Mouse (Mus musculus): ENCODE measurements around the gene Negr1. TPM values are rescaled to one million over a fixed set of nuclear protein-coding genes. Genes with fewer than 3 reads are reported as not detected.

Negr1 gene
- total and polyA plus RNA-seq, 3 experiments = not detected

DNA sequence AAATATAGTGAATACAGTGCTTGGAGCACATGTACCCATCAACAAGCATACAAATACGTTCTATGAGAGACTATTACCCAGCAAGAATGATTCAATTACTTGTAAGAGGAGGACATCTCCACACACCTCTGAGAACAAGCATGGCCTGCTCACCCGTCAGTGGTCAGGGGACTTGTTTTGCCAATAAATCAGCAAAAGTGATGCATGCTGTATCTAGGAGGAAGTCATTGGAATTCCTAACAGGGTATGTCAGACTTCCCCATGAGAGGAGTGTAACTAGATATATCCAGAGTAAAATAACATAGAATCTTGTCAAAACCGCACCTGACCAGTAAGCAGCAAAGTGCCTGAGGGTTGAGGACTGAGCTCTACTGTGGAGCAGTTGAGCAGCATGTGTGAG, 629.0 kb downstream of the Negr1 start:
- no peak overlapping the region for H3K9ac ChIP-seq (ENCODE audit: insufficient read depth, low read depth)
- H3K9me3 ChIP-seq (replicated peaks; ENCODE audit: low read length) = no peaks in the 10 kb centered on the region
- DNase-seq (ENCODE audit: extremely low read depth) = no peak
- in situ Hi-C loops (cut with MboI; ENCODE audit: low pct_ligation_motif_present, low pct_unique_long_range_greater_than_20kb, low sequenced_read_pairs) = no loop called here
- no peak overlapping the region for H3K27ac ChIP-seq (ENCODE audit: insufficient read depth, low read depth)
- H3K4me1 ChIP-seq (ENCODE audit: control insufficient read depth in 1 of 2, insufficient read depth in 2 of 2) = no peaks in the 10 kb centered on the region
- TF ChIP-seq POLR2AphosphoS2 (IDR thresholded peaks at IDR 0.05; ENCODE audit: low read depth, low read length) = no peak
- TF ChIP-seq ZMIZ1 (IDR thresholded peaks at IDR 0.05; ENCODE audit: low read depth, low read length) = no peak
- TF ChIP-seq RAD21 (IDR thresholded peaks at IDR 0.05; ENCODE audit: low read depth, low read length) = no peak
- TF ChIP-seq MAFK (IDR thresholded peaks at IDR 0.05; ENCODE audit: insufficient replicate concordance, low read length) = no peak
- TF ChIP-seq UBTF (IDR thresholded peaks at IDR 0.05; ENCODE audit: low read depth, low read length) = no peak
- no peak for TF ChIP-seq EP300 (IDR thresholded peaks at IDR 0.05; ENCODE audit: low read length)
- TF ChIP-seq CHD1 (IDR thresholded peaks at IDR 0.05; ENCODE audit: low read depth, low read length) = no peak
- TF ChIP-seq TBP (conservative IDR thresholded peaks at IDR 0.05; ENCODE audit: low read depth, low read length) = no peak
- dilution Hi-C loops (cut with MboI; ENCODE audit: extremely low pct_ligation_motif_present, extremely low pct_unique_long_range_greater_than_20kb, low sequenced_read_pairs) = no loop called here
- H3K4me3 ChIP-seq (replicated peaks in 1 of 3; ENCODE audit: low read depth in 2 of 3, low read length in 2 of 3, poor library complexity in 1 of 3) = no peak overlapping the region
- H3K79me2 ChIP-seq (replicated peaks; ENCODE audit: control insufficient read depth, extremely low read depth, insufficient read depth, poor library complexity, severe bottlenecking) = no peaks in the 10 kb centered on the region
- H3K36me3 ChIP-seq (replicated peaks in 1 of 2; ENCODE audit: control insufficient read depth in 1 of 2, insufficient read depth in 1 of 2, low read length in 1 of 2) = no peaks in the 10 kb centered on the region
- H3K27me3 ChIP-seq (replicated peaks) = no peaks in the 10 kb centered on the region
- H3K4me2 ChIP-seq (ENCODE audit: insufficient read depth, low read depth, poor library complexity, severe bottlenecking) = no peak overlapping the region

DNA sequence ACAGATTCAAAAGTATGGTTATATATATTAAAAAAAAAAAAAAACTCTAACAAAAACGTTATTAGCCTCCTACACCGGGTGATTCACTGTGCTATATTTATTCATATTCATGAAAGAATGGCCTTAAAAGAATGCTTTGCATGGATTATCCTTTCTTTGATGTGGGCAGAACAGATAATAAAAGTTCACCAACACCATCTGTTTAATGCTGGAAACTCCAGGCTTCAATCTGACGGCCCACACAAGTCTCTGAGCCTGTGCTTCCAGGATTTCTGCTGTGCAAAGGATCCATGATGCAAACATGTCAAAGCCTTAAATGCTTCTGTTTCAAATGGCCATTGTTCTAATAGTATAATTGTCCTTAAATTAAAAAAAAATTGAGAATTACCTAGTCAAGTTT, 630.4 kb downstream of the Negr1 start:
- no peak overlapping the region for H3K9ac ChIP-seq (ENCODE audit: insufficient read depth, low read depth)
- DNase-seq (ENCODE audit: extremely low read depth) = no peak
- in situ Hi-C loops (cut with MboI; ENCODE audit: low pct_ligation_motif_present, low pct_unique_long_range_greater_than_20kb, low sequenced_read_pairs) (no loop called here), dilution Hi-C loops (cut with MboI; ENCODE audit: extremely low pct_ligation_motif_present, extremely low pct_unique_long_range_greater_than_20kb, low sequenced_read_pairs) (no loop called here)
- no peaks in the 10 kb centered on the region for H3K9me3 ChIP-seq (replicated peaks; ENCODE audit: low read length)
- no peaks in the 10 kb centered on the region for H3K4me1 ChIP-seq (ENCODE audit: control insufficient read depth in 1 of 2, insufficient read depth in 2 of 2)
- no peak overlapping the region for H3K4me2 ChIP-seq (ENCODE audit: insufficient read depth, low read depth, poor library complexity, severe bottlenecking)
- no peak overlapping the region for H3K4me3 ChIP-seq (replicated peaks in 1 of 3; ENCODE audit: low read depth in 2 of 3, low read length in 2 of 3, poor library complexity in 1 of 3)
- no peaks in the 10 kb centered on the region for H3K27me3 ChIP-seq (replicated peaks)
- no peak overlapping the region for H3K27ac ChIP-seq (ENCODE audit: insufficient read depth, low read depth)
- H3K36me3 ChIP-seq (replicated peaks in 1 of 2; ENCODE audit: control insufficient read depth in 1 of 2, insufficient read depth in 1 of 2, low read length in 1 of 2) = no peaks in the 10 kb centered on the region
- H3K79me2 ChIP-seq (replicated peaks; ENCODE audit: control insufficient read depth, extremely low read depth, insufficient read depth, poor library complexity, severe bottlenecking) = no peaks in the 10 kb centered on the region
- TF ChIP-seq NELFE (IDR thresholded peaks at IDR 0.05; ENCODE audit: low read depth, low read length) (no peak), HCFC1 (IDR thresholded peaks at IDR 0.05; ENCODE audit: low read depth, low read length) (no peak), BHLHE40 (IDR thresholded peaks at IDR 0.05; ENCODE audit: low read depth, low read length) (no peak), CHD2 (IDR thresholded peaks at IDR 0.05; ENCODE audit: low read length) (no peak), ELF1 (IDR thresholded peaks at IDR 0.05; ENCODE audit: low read depth, low read length) (no peak)

DNA sequence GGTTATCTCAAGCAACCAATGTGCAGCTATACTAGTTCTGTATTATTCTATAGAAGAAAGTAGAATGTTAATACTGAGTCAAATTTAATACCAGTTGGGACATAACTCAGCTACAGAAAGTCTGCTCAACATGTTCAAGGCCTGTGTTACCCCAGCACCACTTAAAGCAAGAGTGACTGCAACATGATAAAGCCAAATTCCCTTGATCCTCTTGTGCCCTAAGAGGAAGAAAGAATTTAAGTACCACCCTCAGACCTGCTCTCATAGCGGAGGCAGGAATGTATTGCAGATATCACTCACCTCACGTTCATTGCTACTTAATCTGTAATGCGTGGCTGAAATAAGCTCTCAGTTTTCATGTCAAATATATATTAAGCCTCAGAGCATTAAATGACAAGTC, 631.5 kb downstream of the Negr1 start:
- Histone ChIP-seq H3K36me3 (replicated peaks in 1 of 2; ENCODE audit: control insufficient read depth in 1 of 2, insufficient read depth in 1 of 2, low read length in 1 of 2) (no peaks in the 10 kb centered on the region), H3K79me2 (replicated peaks; ENCODE audit: control insufficient read depth, extremely low read depth, insufficient read depth, poor library complexity, severe bottlenecking) (no peaks in the 10 kb centered on the region), H3K4me2 (ENCODE audit: insufficient read depth, low read depth, poor library complexity, severe bottlenecking) (no peak overlapping the region), H3K4me3 (replicated peaks in 1 of 3; ENCODE audit: low read depth in 2 of 3, low read length in 2 of 3, poor library complexity in 1 of 3) (no peak overlapping the region), H3K9ac (ENCODE audit: insufficient read depth, low read depth) (no peak overlapping the region), H3K9me3 (replicated peaks; ENCODE audit: low read length) (no peaks in the 10 kb centered on the region), H3K27ac (ENCODE audit: insufficient read depth, low read depth) (no peak overlapping the region), H3K27me3 (replicated peaks) (no peaks in the 10 kb centered on the region), H3K4me1 (ENCODE audit: control insufficient read depth in 1 of 2, insufficient read depth in 2 of 2) (no peaks in the 10 kb centered on the region)
- dilution Hi-C loops (cut with MboI; ENCODE audit: extremely low pct_ligation_motif_present, extremely low pct_unique_long_range_greater_than_20kb, low sequenced_read_pairs) = no loop called here
- no peak for DNase-seq (ENCODE audit: extremely low read depth)
- in situ Hi-C loops (cut with MboI; ENCODE audit: low pct_ligation_motif_present, low pct_unique_long_range_greater_than_20kb, low sequenced_read_pairs) = no loop called here
- TF ChIP-seq JUN (IDR thresholded peaks at IDR 0.05; ENCODE audit: insufficient read depth, low read depth, low read length) = no peak
- no peak for TF ChIP-seq MAX (IDR thresholded peaks at IDR 0.05; ENCODE audit: low read length)
